Mouse (Mus musculus): ENCODE results near the gene Kdm6b. TPM values are rescaled to one million over a fixed set of nuclear protein-coding genes. Genes with fewer than 3 reads are reported as not detected.

Gene Kdm6b
- total and polyA plus RNA-seq, 2 experiments from 2014 or later = 15.0 to 30.2 TPM

DNA sequence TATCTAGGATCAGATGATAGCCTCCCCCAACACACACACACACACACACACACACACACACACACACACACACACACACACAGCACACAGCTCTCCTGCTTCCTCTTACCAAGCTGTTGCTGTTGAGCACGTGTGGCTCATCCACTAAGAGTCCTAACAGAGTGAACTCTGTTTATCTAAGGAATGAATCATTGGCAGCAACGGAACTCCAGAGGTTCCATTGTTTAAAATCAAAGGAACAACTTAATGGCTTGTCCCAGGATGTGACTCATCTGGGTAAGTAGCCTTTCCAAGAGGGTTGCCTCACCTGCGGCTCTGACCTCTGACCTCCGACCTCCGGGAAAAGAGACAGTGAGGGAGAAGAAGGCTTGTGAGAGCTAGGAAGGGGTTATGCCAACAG is 29.9 kb upstream of the Kdm6b start:
- Histone ChIP-seq H3K4me1 (ENCODE audit: insufficient read depth) (no peaks in the 10 kb centered on the region), H3K9me3 (ENCODE audit: low read length) (no peaks in the 10 kb centered on the region), H3K9ac (no peak overlapping the region), H3K36me3 (ENCODE audit: insufficient read depth) (no peaks in the 10 kb centered on the region), H3K4me3 (ENCODE audit: low read depth, low read length) (no peak overlapping the region), H3K27me3 (ENCODE audit: insufficient read depth, low read length) (no peaks in the 10 kb centered on the region), H3K27ac (ENCODE audit: low read depth, low read length) (no peak overlapping the region), H3K4me2 (ENCODE audit: low read depth) (no peak overlapping the region)
- WGBS = 61% methylated on average over 5 of the region's 5 CpGs
- DNase-seq (no peak), ATAC-seq (no peak)
- TF ChIP-seq CTCF (IDR thresholded peaks at IDR 0.05; ENCODE audit: low read depth) = no peak

DNA sequence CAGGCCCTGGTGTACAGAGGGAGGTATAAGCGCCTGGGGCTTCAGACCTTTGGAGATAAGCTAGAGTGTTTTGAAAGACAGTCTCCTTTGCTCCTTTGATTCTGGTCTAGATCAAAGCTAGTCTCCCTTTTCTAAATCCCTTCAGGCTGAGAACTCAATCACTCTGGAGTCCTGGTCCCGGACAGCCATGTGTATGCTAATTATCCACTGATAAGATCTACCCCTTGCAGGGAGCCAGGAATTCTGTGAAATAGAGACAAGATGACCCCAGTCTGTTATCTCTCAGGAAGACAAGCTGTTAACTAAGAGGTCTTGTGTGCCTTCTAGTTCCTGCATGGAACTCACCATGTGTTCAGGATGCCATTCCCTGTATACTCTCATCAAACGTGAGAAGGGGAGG is 23.8 kb upstream of the Kdm6b start:
- ATAC-seq (no peak), DNase-seq (no peak)
- Histone ChIP-seq H3K27ac (ENCODE audit: low read depth, low read length) (no peak overlapping the region), H3K27me3 (ENCODE audit: insufficient read depth, low read length) (no peaks in the 10 kb centered on the region), H3K4me3 (ENCODE audit: low read depth, low read length) (no peak overlapping the region), H3K4me1 (ENCODE audit: insufficient read depth) (no peaks in the 10 kb centered on the region), H3K4me2 (ENCODE audit: low read depth) (no peak overlapping the region), H3K9me3 (ENCODE audit: low read length) (no peaks in the 10 kb centered on the region), H3K36me3 (ENCODE audit: insufficient read depth) (no peaks in the 10 kb centered on the region), H3K9ac (no peak overlapping the region)
- 58% methylated on average over 3 of the region's 3 CpGs for WGBS
- no peak for TF ChIP-seq CTCF (IDR thresholded peaks at IDR 0.05; ENCODE audit: low read depth)

DNA sequence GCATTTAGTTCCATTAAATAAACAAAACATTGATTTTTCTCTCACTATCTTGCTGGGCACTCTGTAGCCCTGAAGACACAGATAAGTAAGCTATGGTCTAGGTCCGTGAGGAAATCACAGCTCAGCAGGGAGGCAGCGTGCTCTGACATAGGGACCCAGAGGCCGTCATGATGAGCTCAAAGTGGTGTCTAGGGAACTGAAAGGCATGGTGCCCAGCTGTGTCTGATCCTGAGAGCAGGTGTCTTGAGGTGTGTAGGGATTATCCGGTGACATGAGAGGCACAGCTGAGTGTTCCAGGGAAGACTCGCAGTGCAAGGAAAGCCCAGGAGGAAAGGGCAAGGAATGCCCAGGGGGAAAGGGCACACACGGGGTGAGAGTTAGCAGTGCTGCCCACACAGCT is 19.7 kb upstream of the Kdm6b start:
- WGBS = 75% methylated on average over 6 of the region's 6 CpGs
- H3K36me3 ChIP-seq (ENCODE audit: insufficient read depth) = no peaks in the 10 kb centered on the region
- H3K4me1 ChIP-seq (ENCODE audit: insufficient read depth) = no peaks in the 10 kb centered on the region
- DNase-seq (no peak), ATAC-seq (no peak)
- no peaks in the 10 kb centered on the region for H3K9me3 ChIP-seq (ENCODE audit: low read length)
- H3K27me3 ChIP-seq (ENCODE audit: insufficient read depth, low read length) = no peaks in the 10 kb centered on the region
- no peak overlapping the region for H3K4me2 ChIP-seq (ENCODE audit: low read depth)
- no peak overlapping the region for H3K27ac ChIP-seq (ENCODE audit: low read depth, low read length)
- no peak overlapping the region for H3K9ac ChIP-seq
- no peak for TF ChIP-seq CTCF (IDR thresholded peaks at IDR 0.05; ENCODE audit: low read depth)
- H3K4me3 ChIP-seq (ENCODE audit: low read depth, low read length) = no peak overlapping the region

DNA sequence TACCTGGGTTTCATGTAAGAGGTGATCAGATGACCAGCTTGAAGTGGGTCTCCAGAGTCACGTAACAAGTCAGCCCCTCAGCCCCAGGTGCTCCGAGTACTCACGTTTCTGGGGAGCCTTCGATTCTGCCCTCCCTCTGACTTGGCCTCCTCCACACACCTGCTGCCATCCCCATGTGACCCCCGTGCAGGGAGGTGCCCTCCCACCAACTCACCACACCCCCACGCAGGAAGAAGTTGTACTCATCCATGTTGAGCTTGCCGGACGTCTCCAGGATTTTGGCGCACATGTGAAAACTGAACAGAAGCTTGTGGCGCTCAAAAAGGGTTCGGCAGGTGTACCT is 19.1 kb upstream of the Kdm6b start:
- Histone ChIP-seq H3K9me3 (ENCODE audit: low read length) (no peaks in the 10 kb centered on the region), H3K4me1 (ENCODE audit: insufficient read depth) (no peaks in the 10 kb centered on the region), H3K27me3 (ENCODE audit: insufficient read depth, low read length) (no peaks in the 10 kb centered on the region), H3K27ac (ENCODE audit: low read depth, low read length) (no peak overlapping the region), H3K9ac (no peak overlapping the region), H3K4me2 (ENCODE audit: low read depth) (no peak overlapping the region), H3K4me3 (ENCODE audit: low read depth, low read length) (no peak overlapping the region), H3K36me3 (ENCODE audit: insufficient read depth) (no peaks in the 10 kb centered on the region)
- ATAC-seq = no peak
- TF ChIP-seq CTCF (IDR thresholded peaks at IDR 0.05; ENCODE audit: low read depth) = no peak
- DNase-seq = no peak
- 74% methylated on average over 11 of the region's 11 CpGs for WGBS

DNA sequence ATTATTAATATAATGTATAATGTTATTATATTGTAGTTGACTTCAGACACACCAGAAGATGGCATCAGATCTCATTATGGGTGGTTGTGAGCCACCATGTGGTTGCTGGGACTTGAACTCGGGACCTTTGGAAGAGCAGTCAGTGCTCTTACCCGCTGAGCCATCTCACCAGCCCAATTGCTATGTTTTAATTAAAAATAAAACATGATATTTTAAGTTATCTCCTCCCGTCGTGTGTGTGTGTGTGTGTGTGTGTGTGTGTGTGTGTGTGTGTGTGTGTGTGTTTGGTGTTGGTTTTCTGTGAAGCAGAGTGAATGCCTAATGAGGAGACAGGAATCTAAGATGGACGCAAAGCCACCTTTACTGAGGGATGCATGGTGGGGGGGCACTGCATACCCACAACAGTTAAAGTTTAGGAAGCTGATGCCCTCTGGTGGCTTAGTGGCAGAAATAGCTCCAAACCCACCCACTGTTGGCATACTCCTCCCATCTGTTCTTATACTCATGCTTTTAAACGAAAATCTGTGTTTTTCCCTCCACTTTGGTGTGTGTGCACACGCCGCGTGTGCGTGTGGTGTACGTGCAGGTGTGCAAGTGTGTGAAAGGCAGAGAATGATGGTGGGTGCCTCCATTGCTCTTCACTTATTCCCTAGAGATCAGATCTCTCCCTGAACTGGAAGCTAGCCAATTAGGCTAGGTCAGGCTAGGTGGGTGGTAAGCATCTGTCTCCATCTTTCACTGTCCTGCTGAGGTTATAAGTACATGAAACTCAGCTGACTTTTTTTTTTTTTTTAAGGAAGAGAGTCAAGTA is 18.6 kb upstream of the Kdm6b start:
- no peaks in the 10 kb centered on the region for H3K36me3 ChIP-seq (ENCODE audit: insufficient read depth)
- H3K4me1 ChIP-seq (ENCODE audit: insufficient read depth) = no peaks in the 10 kb centered on the region
- DNase-seq = peak; percentile 90
- peak; percentile 93 for ATAC-seq
- no peak overlapping the region for H3K9ac ChIP-seq
- 30% methylated on average over 11 of the region's 11 CpGs for WGBS
- H3K4me3 ChIP-seq (ENCODE audit: low read depth, low read length) = no peak overlapping the region
- peak; percentile 86 for TF ChIP-seq CTCF (IDR thresholded peaks at IDR 0.05; ENCODE audit: low read depth)
- H3K27me3 ChIP-seq (ENCODE audit: insufficient read depth, low read length) = no peaks in the 10 kb centered on the region
- no peak overlapping the region for H3K4me2 ChIP-seq (ENCODE audit: low read depth)
- H3K27ac ChIP-seq (ENCODE audit: low read depth, low read length) = no peak overlapping the region
- H3K9me3 ChIP-seq (ENCODE audit: low read length) = no peaks in the 10 kb centered on the region

DNA sequence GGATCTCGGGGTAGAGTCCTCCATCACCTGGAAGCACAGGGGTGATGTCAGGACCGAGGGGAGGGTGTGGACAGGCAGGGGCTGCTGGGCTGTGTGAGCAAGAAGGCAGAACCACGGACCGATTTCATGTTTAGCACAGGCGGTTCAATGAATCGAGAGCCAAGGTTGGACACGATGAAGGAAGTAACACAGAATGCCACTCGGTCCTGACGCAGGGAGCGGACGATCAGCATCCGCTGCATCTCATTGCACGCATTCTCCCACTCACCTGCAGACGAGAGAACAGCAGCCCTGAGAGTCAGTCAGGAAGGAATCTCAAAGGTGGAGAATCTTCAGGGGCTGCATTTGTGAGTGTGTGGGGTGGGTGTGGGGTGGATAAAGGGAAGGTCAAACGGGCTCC is 17.2 kb upstream of the Kdm6b start:
- Histone ChIP-seq H3K4me3 (ENCODE audit: low read depth, low read length) (no peak overlapping the region), H3K9ac (no peak overlapping the region), H3K36me3 (ENCODE audit: insufficient read depth) (no peaks in the 10 kb centered on the region), H3K4me2 (ENCODE audit: low read depth) (no peak overlapping the region), H3K4me1 (ENCODE audit: insufficient read depth) (no peaks in the 10 kb centered on the region), H3K27ac (ENCODE audit: low read depth, low read length) (no peak overlapping the region), H3K9me3 (ENCODE audit: low read length) (no peaks in the 10 kb centered on the region), H3K27me3 (ENCODE audit: insufficient read depth, low read length) (no peaks in the 10 kb centered on the region)
- TF ChIP-seq CTCF (IDR thresholded peaks at IDR 0.05; ENCODE audit: low read depth) = no peak
- DNase-seq = no peak
- ATAC-seq = no peak
- 88% methylated on average over 15 of the region's 15 CpGs for WGBS

DNA sequence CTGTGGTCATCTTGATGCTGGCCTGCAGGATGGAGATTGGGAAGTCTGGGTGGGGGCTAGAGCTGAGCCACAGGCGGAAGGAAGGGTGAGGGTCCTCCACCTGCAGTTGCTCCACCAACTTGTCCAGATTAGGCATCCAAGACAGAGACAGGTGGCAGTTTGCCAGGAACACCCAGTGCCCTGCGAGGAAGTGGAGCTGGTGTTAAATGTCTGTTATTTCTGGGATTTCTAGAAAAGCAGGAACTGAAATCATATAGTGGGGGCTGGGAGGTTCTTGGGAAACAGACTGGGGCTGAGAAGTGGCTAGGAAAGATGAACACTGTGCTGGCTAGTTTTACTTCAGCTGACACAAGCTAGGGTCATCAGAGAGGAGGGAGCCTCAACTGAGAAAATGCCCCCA is 15.8 kb upstream of the Kdm6b start:
- ATAC-seq = no peak

More for the DNA sequence above, 15.8 kb upstream of the Kdm6b start:
- no peak for DNase-seq
- no peak overlapping the region for H3K27ac ChIP-seq (ENCODE audit: low read depth, low read length)
- H3K4me1 ChIP-seq (ENCODE audit: insufficient read depth) = no peaks in the 10 kb centered on the region
- H3K36me3 ChIP-seq (ENCODE audit: insufficient read depth) = no peaks in the 10 kb centered on the region
- no peak overlapping the region for H3K4me3 ChIP-seq (ENCODE audit: low read depth, low read length)
- WGBS = 35% methylated on average over 2 of the region's 2 CpGs
- TF ChIP-seq CTCF (IDR thresholded peaks at IDR 0.05; ENCODE audit: low read depth) = no peak
- H3K9me3 ChIP-seq (ENCODE audit: low read length) = no peaks in the 10 kb centered on the region
- H3K9ac ChIP-seq = no peak overlapping the region
- H3K27me3 ChIP-seq (ENCODE audit: insufficient read depth, low read length) = no peaks in the 10 kb centered on the region
- H3K4me2 ChIP-seq (ENCODE audit: low read depth) = no peak overlapping the region
